Mouse (Mus musculus): ENCODE measurements around the gene Fam107b.

GRCm38 (mm10) chr2:3623207-3623980, 53.1 kb downstream of the Fam107b start:
- TF ChIP-seq CTCF (IDR thresholded peaks at IDR 0.05) = no peak
- TF ChIP-seq EP300 (IDR thresholded peaks at IDR 0.05) = no peak

Data from lung, postnatal 0 days (tissue).